8 mouse cellular contexts compared by ENCODE assay signal in the genomic region with DNA sequence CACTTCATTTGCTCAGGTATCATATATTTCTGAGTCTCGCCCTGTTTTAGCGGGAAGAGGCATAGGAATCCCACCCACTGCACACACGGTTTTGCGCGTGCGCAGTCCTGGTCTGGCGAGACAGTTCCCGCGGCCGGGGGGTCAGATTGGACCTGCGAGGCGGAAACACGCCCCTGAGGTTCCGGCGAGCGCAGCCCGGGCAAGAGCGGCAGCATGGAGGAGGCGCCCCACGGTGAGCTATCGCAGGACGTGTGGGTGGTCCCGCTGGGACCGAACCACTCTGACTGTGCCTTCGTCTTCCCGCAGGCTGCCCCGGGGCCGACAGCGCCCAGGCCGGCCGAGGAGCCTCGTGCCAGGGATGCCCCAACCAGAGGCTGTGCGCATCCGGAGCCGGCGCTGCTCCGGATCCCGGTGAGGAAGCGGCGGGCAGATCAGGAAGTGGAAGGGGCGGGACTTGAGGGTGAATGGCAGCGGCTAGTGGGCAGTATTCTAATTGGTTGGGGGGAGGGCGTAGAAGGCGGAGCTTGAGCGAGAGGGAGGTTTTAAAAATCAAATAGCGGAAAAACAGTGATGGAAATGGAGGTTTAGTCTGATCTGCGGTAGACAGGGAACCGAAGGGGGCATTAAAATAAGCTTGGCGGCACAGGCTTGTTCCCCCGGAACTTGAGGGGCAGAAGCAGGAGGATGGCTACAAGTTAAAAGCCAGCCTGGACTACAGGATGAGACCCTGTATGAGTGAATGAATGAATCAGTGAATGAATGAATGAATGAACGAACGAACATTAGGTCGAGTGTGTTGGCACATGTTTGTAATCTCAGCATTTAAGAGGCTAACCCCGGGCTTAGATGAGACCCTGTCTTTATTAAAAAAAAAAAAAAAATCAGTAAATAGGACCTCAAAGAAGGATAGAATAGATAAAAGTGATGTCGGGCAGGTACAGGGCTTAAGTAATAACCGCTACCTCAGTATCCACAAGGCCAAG. TPM values are rescaled to one million over a fixed set of nuclear protein-coding genes. Genes with fewer than 3 reads are reported as not detected.
DNase-seq lines count a peak whose midpoint lies in the region; ATAC-seq lines count a peak whose summit lies in the region.

A gene (plus strand): TSS at position 185 of the 983 bp plus-strand sequence.

- peak within 1 kb of the TSS; percentile 74 for H3K9ac ChIP-seq in hindbrain, embryonic 12.5 days

- peak within 1 kb of the TSS; percentile 69 for H3K4me2 ChIP-seq in hindbrain, embryonic 12.5 days (replicated peaks)

- H3K27ac ChIP-seq in hindbrain, embryonic 12.5 days, result peak within 1 kb of the TSS; percentile 96

- peak; percentile 97 for ATAC-seq in hindbrain, embryonic 12.5 days (ENCODE audit: low FRiP score)

- peak; percentile 97 for DNase-seq in Muller cell, postnatal 12 days (ENCODE audit: inconsistent ontology term)
- DNase-seq in cerebellum, adult 9-11 months, result peak; percentile 96
- DNase-seq in frontal cortex, postnatal 10 days (ENCODE audit: low spot score in 2 of 2), result peak; percentile 83 to 89
- peak; percentile 93 to 95 for DNase-seq in layer of hippocampus, postnatal 14 days (ENCODE audit: low spot score in 2 of 2)
- peak; percentile 93 for DNase-seq in lung, postnatal 14 days
- DNase-seq in retina, adult 2 months (ENCODE audit: low read depth, low spot score), result peak; percentile 82
- DNase-seq in thymus, postnatal 36 days, result peak; percentile 89 to 90

- peaks cover 34% of the 10 kb centered on the region for H3K36me3 ChIP-seq in hindbrain, embryonic 12.5 days

- H3K9me3 ChIP-seq in hindbrain, embryonic 12.5 days (replicated peaks), result no peaks in the 10 kb centered on the region

- peak within 1 kb of the TSS; percentile 74 for H3K4me3 ChIP-seq in hindbrain, embryonic 12.5 days

- no peaks in the 10 kb centered on the region; the same call in 1 of the 2 replicates for H3K27me3 ChIP-seq in hindbrain, embryonic 12.5 days

- WGBS in hindbrain, embryonic 12.5 days, result 3% methylated on average over 56 of the region's 56 CpGs

- peaks cover 17% of the 10 kb centered on the region for H3K4me1 ChIP-seq in hindbrain, embryonic 12.5 days

RNA-seq across cellular contexts. Expression of the gene that starts here (rescaled TPM):
- polyA plus RNA-seq in hindbrain, embryonic 12.5 days (2016; fragmentation: Nextera tagmentation; extraction: Ambion mirVana), result 50.7 and 57.6 TPM in 2 replicates
- 10 to 100 TPM; 13.4 to 14.9 TPM for total RNA-seq in layer of hippocampus, postnatal 14 days (2021)

Comparison
In these comparisons a context has a peak if more than half of its experiments do, and no peak if none do; other contexts are left out.
1. Peak in every context shown above with its lines: DNase-seq, ATAC-seq, H3K4me3 ChIP-seq and H3K27ac ChIP-seq.